Mouse (Mus musculus): Measurements from ENCODE around the gene Atp2b4. TPM values are rescaled to one million over a fixed set of nuclear protein-coding genes. Genes with fewer than 3 reads are reported as not detected.

The Atp2b4 gene
- total and polyA plus RNA-seq, 2 experiments, result 0.86 to 2.4 TPM

- no peaks in the 10 kb centered on the region for H3K36me3 ChIP-seq (ENCODE audit: control insufficient read depth, insufficient read depth, low read length)
- H3K27me3 ChIP-seq (ENCODE audit: control insufficient read depth, insufficient read depth, low read length), result no peaks in the 10 kb centered on the region
- H3K27ac ChIP-seq (replicated peaks; ENCODE audit: insufficient read depth, low read depth, low read length), result no peak overlapping the region
- no peaks in the 10 kb centered on the region for H3K4me1 ChIP-seq (ENCODE audit: control insufficient read depth, insufficient read depth, low read length)
- TF ChIP-seq POLR2A (IDR thresholded peaks at IDR 0.05; ENCODE audit: extremely low read depth, insufficient read depth, low read length) (no peak), CTCF (IDR thresholded peaks at IDR 0.05; ENCODE audit: low read depth, low read length) (no peak)
- DNase-seq (ENCODE audit: extremely low read depth, low read depth, low spot score), result no peak
- H3K79me2 ChIP-seq (ENCODE audit: control insufficient read depth, insufficient read depth, low read length), result no peaks in the 10 kb centered on the region
- WGBS, result 70% methylated on average over 8 of the region's 8 CpGs
- H3K4me3 ChIP-seq (ENCODE audit: insufficient read depth, low read depth, low read length), result no peak overlapping the region
- no peak overlapping the region for H3K9ac ChIP-seq (ENCODE audit: low read depth, low read length)
Measured at GRCm38 (mm10) chr1:133742517-133742916, 58.3 kb downstream of the Atp2b4 start.

- no peak overlapping the region for H3K27ac ChIP-seq (replicated peaks; ENCODE audit: insufficient read depth, low read depth, low read length)
- 74% methylated on average over 11 of the region's 11 CpGs for WGBS
- no peak for DNase-seq (ENCODE audit: extremely low read depth, low read depth, low spot score)
- no peaks in the 10 kb centered on the region for H3K79me2 ChIP-seq (ENCODE audit: control insufficient read depth, insufficient read depth, low read length)
- H3K27me3 ChIP-seq (ENCODE audit: control insufficient read depth, insufficient read depth, low read length), result no peaks in the 10 kb centered on the region
- H3K9ac ChIP-seq (ENCODE audit: low read depth, low read length), result no peak overlapping the region
- no peaks in the 10 kb centered on the region for H3K36me3 ChIP-seq (ENCODE audit: control insufficient read depth, insufficient read depth, low read length)
- no peak overlapping the region for H3K4me3 ChIP-seq (ENCODE audit: insufficient read depth, low read depth, low read length)
- TF ChIP-seq CTCF (IDR thresholded peaks at IDR 0.05; ENCODE audit: low read depth, low read length) (no peak), POLR2A (IDR thresholded peaks at IDR 0.05; ENCODE audit: extremely low read depth, insufficient read depth, low read length) (no peak)
- H3K4me1 ChIP-seq (ENCODE audit: control insufficient read depth, insufficient read depth, low read length), result no peaks in the 10 kb centered on the region
Measured at GRCm38 (mm10) chr1:133741881-133742434, 58.9 kb downstream of the Atp2b4 start.

- no peak overlapping the region for H3K4me3 ChIP-seq (ENCODE audit: insufficient read depth, low read depth, low read length)
- H3K4me1 ChIP-seq (ENCODE audit: control insufficient read depth, insufficient read depth, low read length), result no peaks in the 10 kb centered on the region
- H3K27ac ChIP-seq (replicated peaks; ENCODE audit: insufficient read depth, low read depth, low read length), result no peak overlapping the region
- 92% methylated on average over 6 of the region's 6 CpGs for WGBS
- no peaks in the 10 kb centered on the region for H3K36me3 ChIP-seq (ENCODE audit: control insufficient read depth, insufficient read depth, low read length)
- no peak for DNase-seq (ENCODE audit: extremely low read depth, low read depth, low spot score)
- H3K27me3 ChIP-seq (ENCODE audit: control insufficient read depth, insufficient read depth, low read length), result no peaks in the 10 kb centered on the region
- no peak overlapping the region for H3K9ac ChIP-seq (ENCODE audit: low read depth, low read length)
- no peak for TF ChIP-seq POLR2A (IDR thresholded peaks at IDR 0.05; ENCODE audit: extremely low read depth, insufficient read depth, low read length)
- TF ChIP-seq CTCF (IDR thresholded peaks at IDR 0.05; ENCODE audit: low read depth, low read length), result no peak
- no peaks in the 10 kb centered on the region for H3K79me2 ChIP-seq (ENCODE audit: control insufficient read depth, insufficient read depth, low read length)
Measured at GRCm38 (mm10) chr1:133741171-133741570, 59.7 kb downstream of the Atp2b4 start.

GRCm38 (mm10) chr1:133736664-133737063, 64.2 kb downstream of the Atp2b4 start:
- no peak overlapping the region for H3K4me3 ChIP-seq (ENCODE audit: insufficient read depth, low read depth, low read length)

GRCm38 (mm10) chr1:133735995-133736652, 64.7 kb downstream of the Atp2b4 start:
- Histone ChIP-seq H3K9ac (ENCODE audit: low read depth, low read length) (no peak overlapping the region), H3K36me3 (ENCODE audit: control insufficient read depth, insufficient read depth, low read length) (no peaks in the 10 kb centered on the region)

More at GRCm38 (mm10) chr1:133736664-133737063, 64.2 kb downstream of the Atp2b4 start:
- Histone ChIP-seq H3K27me3 (ENCODE audit: control insufficient read depth, insufficient read depth, low read length) (no peaks in the 10 kb centered on the region), H3K4me1 (ENCODE audit: control insufficient read depth, insufficient read depth, low read length) (no peaks in the 10 kb centered on the region), H3K79me2 (ENCODE audit: control insufficient read depth, insufficient read depth, low read length) (no peaks in the 10 kb centered on the region), H3K9ac (ENCODE audit: low read depth, low read length) (no peak overlapping the region), H3K36me3 (ENCODE audit: control insufficient read depth, insufficient read depth, low read length) (no peaks in the 10 kb centered on the region), H3K27ac (replicated peaks; ENCODE audit: insufficient read depth, low read depth, low read length) (no peak overlapping the region)
- no peak for DNase-seq (ENCODE audit: extremely low read depth, low read depth, low spot score)
- 86% methylated on average over 7 of the region's 7 CpGs for WGBS
- TF ChIP-seq CTCF (IDR thresholded peaks at IDR 0.05; ENCODE audit: low read depth, low read length) (no peak), POLR2A (IDR thresholded peaks at IDR 0.05; ENCODE audit: extremely low read depth, insufficient read depth, low read length) (no peak)

GRCm38 (mm10) chr1:133732814-133733213, 68.0 kb downstream of the Atp2b4 start:
- H3K9ac ChIP-seq (ENCODE audit: low read depth, low read length), result no peak overlapping the region
- no peaks in the 10 kb centered on the region for H3K36me3 ChIP-seq (ENCODE audit: control insufficient read depth, insufficient read depth, low read length)
- H3K4me1 ChIP-seq (ENCODE audit: control insufficient read depth, insufficient read depth, low read length), result no peaks in the 10 kb centered on the region
- no peak overlapping the region for H3K27ac ChIP-seq (replicated peaks; ENCODE audit: insufficient read depth, low read depth, low read length)
- H3K79me2 ChIP-seq (ENCODE audit: control insufficient read depth, insufficient read depth, low read length), result no peaks in the 10 kb centered on the region
- 91% methylated on average over 11 of the region's 11 CpGs for WGBS
- TF ChIP-seq CTCF (IDR thresholded peaks at IDR 0.05; ENCODE audit: low read depth, low read length) (no peak), POLR2A (IDR thresholded peaks at IDR 0.05; ENCODE audit: extremely low read depth, insufficient read depth, low read length) (no peak)
- no peak overlapping the region for H3K4me3 ChIP-seq (ENCODE audit: insufficient read depth, low read depth, low read length)
- H3K27me3 ChIP-seq (ENCODE audit: control insufficient read depth, insufficient read depth, low read length), result no peaks in the 10 kb centered on the region
- no peak for DNase-seq (ENCODE audit: extremely low read depth, low read depth, low spot score)

More at GRCm38 (mm10) chr1:133735995-133736652, 64.7 kb downstream of the Atp2b4 start:
- Histone ChIP-seq H3K27me3 (ENCODE audit: control insufficient read depth, insufficient read depth, low read length) (no peaks in the 10 kb centered on the region), H3K4me1 (ENCODE audit: control insufficient read depth, insufficient read depth, low read length) (no peaks in the 10 kb centered on the region), H3K79me2 (ENCODE audit: control insufficient read depth, insufficient read depth, low read length) (no peaks in the 10 kb centered on the region), H3K27ac (replicated peaks; ENCODE audit: insufficient read depth, low read depth, low read length) (no peak overlapping the region), H3K4me3 (ENCODE audit: insufficient read depth, low read depth, low read length) (no peak overlapping the region)
- peak; percentile 91 for TF ChIP-seq CTCF (IDR thresholded peaks at IDR 0.05; ENCODE audit: low read depth, low read length)
- TF ChIP-seq POLR2A (IDR thresholded peaks at IDR 0.05; ENCODE audit: extremely low read depth, insufficient read depth, low read length), result no peak
- 23% methylated on average over 17 of the region's 17 CpGs for WGBS
- peak; percentile 16 for DNase-seq (ENCODE audit: extremely low read depth, low read depth, low spot score)
